Mouse (Mus musculus): ENCODE measurements around the gene Cacnb3.

- TF ChIP-seq CTCF (IDR thresholded peaks at IDR 0.05; ENCODE audit: control insufficient read depth, insufficient read depth, insufficient read length) = no peak
- no peak for TF ChIP-seq MYOD1 (IDR thresholded peaks at IDR 0.05; ENCODE audit: control insufficient read depth, insufficient read length, low read depth)
- no peak for TF ChIP-seq CEBPB (IDR thresholded peaks at IDR 0.05; ENCODE audit: low read depth)
- no peak for TF ChIP-seq MYOG (IDR thresholded peaks at IDR 0.05; ENCODE audit: control insufficient read depth, extremely low read depth, insufficient read length)
- TF ChIP-seq USF1 (IDR thresholded peaks at IDR 0.05; ENCODE audit: low read depth) = no peak
- TF ChIP-seq MAX (IDR thresholded peaks at IDR 0.05) = no peak
- no peak for TF ChIP-seq FOSL1 (IDR thresholded peaks at IDR 0.05; ENCODE audit: insufficient read depth, low read length, poor library complexity, severe bottlenecking)
Measured at GRCm38 (mm10) chr15:98622721-98623120, 7.9 kb upstream of the Cacnb3 start.
